In the genomic region with DNA sequence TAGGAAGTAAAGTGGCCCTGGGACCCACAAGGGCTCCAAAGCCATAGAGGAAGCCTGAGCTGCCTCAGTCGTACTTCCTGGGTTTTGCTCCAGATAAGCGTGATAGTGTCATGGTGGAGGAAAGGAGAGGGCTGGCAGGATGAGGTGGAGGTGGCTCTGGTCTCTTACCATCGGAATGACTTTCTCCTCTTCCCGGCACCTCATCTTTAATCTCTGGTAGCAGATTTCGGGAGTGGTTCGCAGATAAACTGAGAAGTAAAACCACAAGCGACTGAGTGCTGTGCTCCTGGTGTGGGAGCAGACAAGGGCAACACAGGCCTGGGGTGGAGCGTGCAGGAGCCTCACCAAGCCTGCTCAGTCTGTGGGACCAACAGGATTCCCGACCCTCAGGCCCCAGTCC, we compare ENCODE assay signal across 14 mouse cellular contexts.
"Had no signal": no experiment of that assay in that cellular context is flagged by ENCODE, and none has a peak within 500 bp of the region (broad histone marks: within the 10 kb centered on the region; RNA-seq: fewer than 3 reads in every experiment).

No protein-coding gene starts in this region.

- H3K27ac ChIP-seq: limb, embryonic 15.5 days; midbrain, embryonic 13.5 days; neural tube, embryonic 15.5 days had no signal

- H3K9ac ChIP-seq: limb, embryonic 15.5 days; lung, embryonic 14.5 days; midbrain, embryonic 13.5 days; neural tube, embryonic 15.5 days had no signal

- H3K4me2 ChIP-seq: limb, embryonic 15.5 days; lung, embryonic 14.5 days; midbrain, embryonic 13.5 days; neural tube, embryonic 15.5 days had no signal

- H3K9me3 ChIP-seq: limb, embryonic 15.5 days; midbrain, embryonic 13.5 days; neural tube, embryonic 15.5 days had no signal

- H3K27me3 ChIP-seq: limb, embryonic 15.5 days; megakaryocyte, embryonic 14.5 days; midbrain, embryonic 13.5 days; neural tube, embryonic 15.5 days had no signal

- H3K4me1 ChIP-seq: limb, embryonic 15.5 days; midbrain, embryonic 13.5 days; neural tube, embryonic 15.5 days had no signal

- DNase-seq: kidney, adult 18-20 months; kidney, postnatal 10 days; lung, embryonic 14.5 days; lung, postnatal 10 days; lung, postnatal 4 days; right cerebral cortex, adult 18-20 months; right cerebral cortex, postnatal 25 days; thymus, adult 18-20 months; thymus, postnatal 14 days had no signal

- ATAC-seq: midbrain, embryonic 13.5 days had no signal

- H3K4me3 ChIP-seq: limb, embryonic 15.5 days; megakaryocyte, embryonic 14.5 days; midbrain, embryonic 13.5 days; myocyte; neural tube, embryonic 15.5 days had no signal
